Mouse (Mus musculus) heart, adult 2 months (tissue): ENCODE results near the gene Plce1. TPM values are rescaled to one million over a fixed set of nuclear protein-coding genes. Genes with fewer than 3 reads are reported as not detected.

Source experiments
- DNase-seq, 2 experiments: peaks; one replicate each; pipeline ENCODE4 v3.0.0; 2021
- H3K27ac ChIP-seq: fragments of 200-600 bp; 2 replicates; pipeline ENCODE4 v1.8.1; 2022
- H3K27me3 ChIP-seq: fragments of 200-500 bp; 2 replicates; pipeline ENCODE4 v1.6.1; 2012; ENCODE audit warnings: mild to moderate bottlenecking, low read length, inconsistent platforms, mixed read lengths; ENCODE audit not compliant: control insufficient read depth, insufficient read depth
- H3K36me3 ChIP-seq: fragments of 200-500 bp; 2 replicates; pipeline ENCODE4 v1.6.1; 2012; ENCODE audit warnings: low read length, inconsistent platforms; ENCODE audit not compliant: control insufficient read depth, insufficient read depth
- H3K4me1 ChIP-seq: fragments of 200-500 bp; 2 replicates; pipeline ENCODE4 v1.6.1; 2011; ENCODE audit warnings: low read length; ENCODE audit not compliant: control insufficient read depth, insufficient read depth
- H3K4me3 ChIP-seq: fragments of 200-600 bp; 2 replicates; pipeline ENCODE4 v1.8.1; 2022
- H3K79me2 ChIP-seq: fragments of 200-500 bp; replicated peaks from 2 replicates; pipeline ENCODE4 v1.6.1; 2012; ENCODE audit warnings: mild to moderate bottlenecking, inconsistent platforms, low read length, moderate library complexity, mixed read lengths; ENCODE audit not compliant: control insufficient read depth, insufficient read depth
- H3K9ac ChIP-seq: fragments of 200-500 bp; 2 replicates; pipeline ENCODE4 v1.6.1; 2012; ENCODE audit warnings: low read depth, mild to moderate bottlenecking, control low read depth, inconsistent platforms, low read length, mixed read lengths
- CTCF ChIP-seq: fragments of 200-600 bp; IDR thresholded peaks from 2 replicates; pipeline ENCODE4 v1.8.1; 2022; ENCODE audit warnings: antibody characterized with exemption, mild to moderate bottlenecking, moderate library complexity
- EP300 ChIP-seq: fragments of 200-500 bp; IDR thresholded peaks from 2 replicates; pipeline ENCODE4 v1.6.1; 2011; ENCODE audit warnings: low read depth, low read length, control low read depth; ENCODE audit not compliant: insufficient read depth
- POLR2A ChIP-seq: fragments of 200-500 bp; IDR thresholded peaks from 2 replicates; pipeline ENCODE4 v1.6.1; 2011; ENCODE audit warnings: mild to moderate bottlenecking, low read depth, low read length, control low read depth; ENCODE audit not compliant: insufficient read depth
- WGBS: fragments of 180-500 bp; shearing (Covaris S2); methylation state at CpG from one replicate; pipeline ENCODE4 v1.1.7; 2018; 5-methylcytosine and 5-hydroxymethylcytosine counted together
- intact Hi-C: fragments of 180-260 bp; cut with DNase I; formaldehyde crosslinking; loops from one replicate; pipeline ENCODE4 v1.15.1; 2025
- polyA plus RNA-seq: library from polyadenylated mRNA; depleted of rRNA; stranded (reverse); fragments of >200 nt; gene quantifications from 2 replicates; pipeline ENCODE4 v1.2.3, GENCODE M21; 2012; rRNA removed
- total RNA-seq, 2 experiments: library from RNA; stranded (reverse); gene quantifications; 2 replicates each; pipeline ENCODE4 v1.2.3; 2021

The Plce1 gene
- total and polyA plus RNA-seq, 3 experiments = 5.9 to 20.6 (median 18.7) TPM

DNA sequence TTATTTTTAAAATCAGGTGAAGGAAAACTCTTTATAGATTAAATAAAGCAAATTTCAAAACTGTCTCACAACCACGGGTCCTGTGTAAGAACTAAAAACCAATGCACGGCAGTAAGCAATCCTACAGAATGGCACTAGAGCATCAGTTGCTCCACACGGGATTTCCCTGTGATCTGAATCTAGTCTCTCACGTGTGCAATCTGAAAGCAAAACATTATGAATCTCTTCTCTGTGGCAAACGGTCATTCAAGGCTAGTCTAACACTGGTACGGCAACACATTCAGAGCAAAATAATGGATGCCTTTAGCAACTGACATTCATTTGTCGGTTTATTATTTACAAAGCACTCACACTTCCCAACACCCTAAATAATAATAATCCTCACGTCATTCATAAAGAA lies 337.3 kb downstream of the Plce1 start:
- peak overlapping the region; percentile 63; the same call in 1 of the 2 replicates for H3K9ac ChIP-seq
- no peak overlapping the region for H3K27ac ChIP-seq
- peaks cover 3% of the 10 kb centered on the region for H3K4me1 ChIP-seq
- WGBS = 21% methylated on average over 8 of the region's 8 CpGs
- intact Hi-C loops = no loop called here
- no peaks in the 10 kb centered on the region for H3K36me3 ChIP-seq
- TF ChIP-seq POLR2A (no peak), EP300 (no peak), CTCF (no peak)
- H3K79me2 ChIP-seq = 0 out of 2 replicates have a peak, but pooled peaks cover 1% of the 10 kb centered on the region
- no peak for DNase-seq
- H3K27me3 ChIP-seq = no peaks in the 10 kb centered on the region
- peak overlapping the region; percentile 69 for H3K4me3 ChIP-seq

DNA sequence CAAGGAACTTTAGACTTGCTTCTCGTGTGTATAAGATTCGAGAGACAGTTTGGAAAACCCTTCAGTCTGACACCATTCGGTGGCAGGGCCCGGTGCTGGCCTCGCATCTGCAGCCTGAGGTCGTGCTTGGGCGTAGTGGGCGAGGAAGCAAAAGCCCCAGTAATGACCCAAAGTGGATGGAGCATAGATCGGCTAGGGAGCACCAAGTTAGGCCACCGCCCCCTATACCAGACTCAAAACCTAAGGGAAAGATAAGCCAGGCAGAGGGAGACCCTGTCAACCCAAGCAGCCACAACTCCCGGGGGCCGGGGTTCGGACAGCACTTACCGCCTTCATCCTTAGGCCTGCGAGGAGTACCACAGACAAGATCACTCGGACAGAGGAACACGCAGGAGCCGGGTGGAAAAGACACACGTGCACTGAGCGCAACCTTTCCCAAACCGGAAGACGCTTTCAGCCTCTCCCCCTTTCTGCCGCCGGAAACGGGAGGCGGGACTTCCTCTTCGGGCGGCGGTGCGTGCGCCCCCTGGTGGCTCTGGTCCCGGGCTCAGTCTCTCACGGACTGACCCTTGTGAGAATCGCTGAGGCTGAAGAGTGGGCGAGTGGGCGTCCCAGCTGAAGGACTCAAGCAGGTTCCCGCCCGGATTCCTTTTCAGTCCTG lies 338.0 kb downstream of the Plce1 start, which contains the start of gene Noc3l:
Noc3l (minus strand) TSS at position 472 of the 661 bp plus-strand sequence.
- Histone ChIP-seq H3K4me1 (peaks cover 3% of the 10 kb centered on the region), H3K79me2 (0 out of 2 replicates have a peak, but pooled peaks cover 1% of the 10 kb centered on the region), H3K36me3 (no peaks in the 10 kb centered on the region), H3K27ac (peak within 1 kb of the TSS; percentile 84), H3K4me3 (peak within 1 kb of the TSS; percentile 69), H3K9ac (peak within 1 kb of the TSS; percentile 69), H3K27me3 (no peaks in the 10 kb centered on the region)
- intact Hi-C loops = loop anchor here (1.0 kb wide), 1 partner anchor 17 kb away; the partner anchor contains the start of gene Tbc1d12
- TF ChIP-seq CTCF (peak; percentile 100), EP300 (peak; percentile 71; the same call in 1 of the 2 replicates), POLR2A (peak; percentile 65)
- peak; percentile 92 to 98 for DNase-seq
- under 1% methylated on average over 38 of the region's 38 CpGs for WGBS

DNA sequence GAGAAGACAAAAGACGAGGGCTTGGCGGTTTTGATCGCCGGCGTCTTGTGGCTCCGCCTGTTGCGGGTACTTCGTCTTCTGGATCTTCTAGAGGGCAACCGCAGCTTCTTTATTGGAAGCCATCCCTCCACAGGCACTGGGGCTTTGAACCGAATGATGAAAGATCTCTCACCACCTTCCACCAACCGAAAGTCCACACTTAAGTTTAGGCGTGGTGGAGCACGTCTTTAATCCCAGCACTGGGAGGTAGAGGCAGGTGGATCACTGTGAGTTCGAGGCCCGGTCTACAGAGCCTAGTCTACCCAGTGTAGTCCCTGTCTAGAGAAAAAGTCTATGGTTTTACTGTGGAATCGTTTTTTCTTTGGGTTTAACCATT lies 338.5 kb downstream of the Plce1 start:
- 13% methylated on average over 16 of the region's 16 CpGs for WGBS

DNA sequence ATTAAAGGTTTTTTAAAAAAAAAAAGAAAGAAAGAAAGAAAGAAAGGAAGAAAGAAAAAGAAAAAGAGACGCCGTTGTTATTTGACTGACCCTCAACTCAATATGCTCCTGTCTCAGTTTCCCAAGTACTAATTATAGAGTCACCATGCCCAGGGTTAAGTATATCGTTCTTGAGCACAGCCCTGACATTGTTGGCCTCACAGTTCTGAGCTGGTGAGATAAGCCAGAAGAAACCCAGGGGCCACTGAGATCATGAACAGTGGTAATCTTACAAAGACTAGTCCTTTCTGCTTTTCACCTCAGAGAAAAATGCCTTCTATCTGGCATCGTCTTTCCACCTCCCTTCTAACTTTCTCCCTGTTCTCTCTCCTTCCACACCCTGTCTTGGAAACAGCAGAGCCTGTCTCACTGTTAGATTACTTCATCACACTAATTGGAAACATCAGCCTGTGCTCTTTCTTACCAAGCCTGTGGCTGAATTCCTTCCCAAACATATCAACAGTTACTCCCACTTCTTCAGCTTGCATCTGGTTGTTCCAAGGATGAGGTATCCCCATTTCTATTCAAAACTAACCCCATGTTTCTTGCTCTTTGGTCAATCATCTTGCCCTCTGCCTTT lies 339.4 kb downstream of the Plce1 start:
- Histone ChIP-seq H3K9ac (no peak overlapping the region), H3K36me3 (no peaks in the 10 kb centered on the region), H3K4me1 (peaks cover 3% of the 10 kb centered on the region), H3K4me3 (no peak overlapping the region), H3K79me2 (0 out of 2 replicates have a peak, but pooled peaks cover 1% of the 10 kb centered on the region), H3K27me3 (no peaks in the 10 kb centered on the region), H3K27ac (no peak overlapping the region)
- TF ChIP-seq POLR2A (no peak), CTCF (no peak), EP300 (no peak)
- intact Hi-C loops = no loop called here
- 68% methylated on average over 4 of the region's 4 CpGs for WGBS
- DNase-seq = no peak

More for the DNA sequence above, 338.5 kb downstream of the Plce1 start:
- Histone ChIP-seq H3K4me3 (peak overlapping the region; percentile 69), H3K27me3 (no peaks in the 10 kb centered on the region), H3K9ac (peak overlapping the region; percentile 69), H3K4me1 (peaks cover 3% of the 10 kb centered on the region), H3K36me3 (no peaks in the 10 kb centered on the region), H3K27ac (peak overlapping the region; percentile 84), H3K79me2 (0 out of 2 replicates have a peak, but pooled peaks cover 1% of the 10 kb centered on the region)
- no peak for DNase-seq
- intact Hi-C loops = loop anchor here (1.0 kb wide), 1 partner anchor 17 kb away; the partner anchor contains the start of gene Tbc1d12
- no peak for TF ChIP-seq EP300

DNA sequence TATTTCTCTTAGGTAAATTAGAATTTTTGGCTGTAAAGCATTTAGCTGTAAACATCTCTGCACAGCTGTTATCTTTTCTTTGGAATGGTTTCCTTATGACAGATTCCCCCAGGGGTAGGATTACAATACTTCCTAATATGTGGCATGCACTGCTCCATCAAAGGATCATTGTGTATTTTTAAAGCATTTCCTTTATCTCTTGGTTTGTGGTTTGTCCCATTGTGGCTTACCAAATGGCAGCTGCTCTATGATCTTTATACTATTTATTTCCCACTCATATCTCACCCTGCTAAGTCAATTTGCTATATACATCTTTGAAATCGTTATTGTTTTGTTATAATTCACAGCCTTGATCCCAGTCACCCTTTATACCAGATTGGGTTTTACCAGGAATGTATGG lies 352.3 kb downstream of the Plce1 start:
- peaks cover 3% of the 10 kb centered on the region for H3K4me1 ChIP-seq
- intact Hi-C loops = no loop called here
- 61% methylated on average over 1 of the region's 1 CpGs for WGBS
- H3K27me3 ChIP-seq = no peaks in the 10 kb centered on the region
- no peak overlapping the region for H3K9ac ChIP-seq
- H3K4me3 ChIP-seq = no peak overlapping the region
- no peak for TF ChIP-seq CTCF
- TF ChIP-seq EP300 = no peak
- no peak for TF ChIP-seq POLR2A
- H3K27ac ChIP-seq = no peak overlapping the region
- DNase-seq = no peak
- H3K36me3 ChIP-seq = peaks cover 4% of the 10 kb centered on the region; the same call in 1 of the 2 replicates
- H3K79me2 ChIP-seq = no peaks in the 10 kb centered on the region; the same call in 1 of the 2 replicates

Other genes starting within 250 kb of the Plce1 start
- 1 to 10 TPM; 2.2 to 4.6 TPM for gene Lgi1, start 216.6 kb upstream of the Plce1 start, total RNA-seq
- gene Lgi1, start 216.6 kb upstream of the Plce1 start, polyA plus RNA-seq = 1.6 and 6.4 TPM in 2 replicates
- gene Slc35g1, start 85.1 kb upstream of the Plce1 start, total RNA-seq = 1 to 10 TPM; 2.0 to 2.2 TPM
- 0.92 and 1.4 TPM in 2 replicates for gene Slc35g1, start 85.1 kb upstream of the Plce1 start, polyA plus RNA-seq